Mouse (Mus musculus) cerebellum, postnatal 10 days (tissue): ENCODE data around the gene Sertad1.
"Not testable (repeated sequence)": the region's sequence is repeated elsewhere in the genome, so short reads cannot be mapped to it uniquely, and the experiment has no call there.

Experiments used
- DNase-seq, 2 experiments: peaks; one replicate each; pipeline ENCODE4 v3.0.0; 2021; ENCODE audit warnings: mixed read lengths in 2 of 2

Gene Sertad1

GRCm38 (mm10) chr7:27473835-27474489, 12.7 kb upstream of the Sertad1 start:
- DNase-seq: no peak

GRCm38 (mm10) chr7:27474490-27474954, 12.2 kb upstream of the Sertad1 start:
- DNase-seq: peak; percentile 99

DNA sequence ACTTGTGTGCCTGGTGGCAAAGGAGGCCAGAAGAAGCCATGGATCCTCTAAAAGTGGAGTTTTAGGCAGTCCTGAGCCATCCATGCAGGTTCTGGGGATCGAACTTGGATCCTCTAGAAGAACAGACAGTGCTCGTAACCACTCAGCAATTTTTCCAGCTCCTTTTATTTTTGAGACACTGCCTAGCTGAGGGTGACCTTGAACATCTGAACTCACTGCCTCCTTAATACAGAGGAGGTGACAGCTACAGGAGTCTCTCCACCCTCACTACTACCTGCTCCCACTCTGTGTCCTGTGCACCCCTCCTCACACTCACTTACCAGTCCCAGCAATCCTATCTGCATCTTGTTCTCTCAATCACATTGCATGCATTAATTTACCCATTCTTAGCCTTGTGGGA, 11.1 kb upstream of the Sertad1 start:
- DNase-seq: no peak

GRCm38 (mm10) chr7:27476098-27476635, 10.5 kb upstream of the Sertad1 start:
- no peak for DNase-seq

DNA sequence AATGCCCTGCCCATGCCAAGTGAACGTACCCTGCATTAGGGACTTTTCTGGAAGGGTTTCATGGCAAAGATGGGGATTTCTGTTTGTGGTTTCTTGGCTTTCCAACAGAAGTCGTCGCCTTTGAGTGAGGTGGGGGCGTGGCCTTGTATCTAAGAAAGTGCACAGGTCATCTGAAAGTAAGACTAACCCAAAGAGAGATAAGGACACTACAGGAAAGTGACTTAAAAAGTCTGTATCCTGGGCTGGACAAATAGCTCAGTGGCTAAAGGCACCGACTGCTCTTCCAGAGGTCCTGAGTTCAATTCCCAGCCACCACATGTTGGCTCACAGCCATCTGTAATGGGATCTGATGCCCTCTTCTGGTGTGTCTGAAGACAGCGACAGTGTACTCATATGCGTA, 8.1 kb upstream of the Sertad1 start:
- no peak for DNase-seq

- no peak for DNase-seq
Measured at GRCm38 (mm10) chr7:27479750-27480149, 7.0 kb upstream of the Sertad1 start.

GRCm38 (mm10) chr7:27480506-27480905, 6.2 kb upstream of the Sertad1 start:
- DNase-seq: no peak

DNA sequence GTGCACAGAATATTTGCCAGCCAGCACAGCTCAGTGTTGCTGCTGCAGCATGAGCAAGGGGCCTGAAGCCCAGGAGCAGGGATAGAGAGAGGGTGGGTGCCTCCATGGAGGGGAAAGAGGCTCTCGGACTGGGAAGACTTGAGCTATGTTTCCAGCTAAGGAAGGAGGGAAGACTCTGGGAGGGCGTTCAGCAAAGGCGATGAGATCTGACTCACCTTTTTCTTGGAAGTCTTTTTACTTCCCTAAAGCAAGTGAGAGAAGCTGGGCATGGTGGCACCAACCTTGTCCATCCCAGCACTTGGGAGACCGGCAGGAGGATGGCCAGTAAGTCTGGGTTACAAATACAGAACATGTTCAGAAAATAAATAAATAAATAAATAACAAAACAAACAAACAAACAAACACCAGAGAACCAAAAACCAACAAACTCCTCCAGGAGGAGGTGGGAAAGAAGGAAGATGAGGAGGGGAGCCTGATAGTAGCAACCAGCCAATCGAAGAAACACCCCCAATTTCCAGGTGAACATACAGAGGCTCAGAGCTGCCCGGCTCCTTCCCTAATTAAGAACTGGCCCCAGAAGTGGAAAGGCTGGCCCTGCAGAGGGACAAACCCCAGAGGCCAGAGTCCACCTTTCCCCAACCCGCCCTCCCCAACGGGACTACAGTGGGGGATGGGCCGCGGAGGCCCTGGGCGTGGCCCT, 5.6 kb upstream of the Sertad1 start:
- no peak for DNase-seq

DNA sequence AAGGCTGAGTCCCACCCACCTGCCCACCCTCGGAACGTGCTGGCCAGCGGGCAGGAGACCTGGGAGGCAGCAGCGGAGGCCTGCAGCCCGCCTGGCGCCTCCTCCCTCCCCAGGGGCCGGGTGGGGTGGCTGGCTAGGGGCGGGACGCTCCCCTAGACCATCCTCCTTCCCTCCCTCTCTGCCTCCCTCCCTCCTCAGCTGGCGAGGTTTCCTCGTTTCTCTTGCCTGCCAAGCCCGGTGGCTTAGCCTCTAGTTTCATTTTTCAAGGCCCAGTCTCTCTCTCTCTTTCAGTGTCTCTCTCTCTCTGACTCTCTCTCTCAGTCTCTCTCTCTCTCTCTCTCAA, 5.1 kb upstream of the Sertad1 start:
- peak; percentile 78 to 86 for DNase-seq

GRCm38 (mm10) chr7:27483860-27484259, 2.9 kb upstream of the Sertad1 start:
- no peak for DNase-seq

DNA sequence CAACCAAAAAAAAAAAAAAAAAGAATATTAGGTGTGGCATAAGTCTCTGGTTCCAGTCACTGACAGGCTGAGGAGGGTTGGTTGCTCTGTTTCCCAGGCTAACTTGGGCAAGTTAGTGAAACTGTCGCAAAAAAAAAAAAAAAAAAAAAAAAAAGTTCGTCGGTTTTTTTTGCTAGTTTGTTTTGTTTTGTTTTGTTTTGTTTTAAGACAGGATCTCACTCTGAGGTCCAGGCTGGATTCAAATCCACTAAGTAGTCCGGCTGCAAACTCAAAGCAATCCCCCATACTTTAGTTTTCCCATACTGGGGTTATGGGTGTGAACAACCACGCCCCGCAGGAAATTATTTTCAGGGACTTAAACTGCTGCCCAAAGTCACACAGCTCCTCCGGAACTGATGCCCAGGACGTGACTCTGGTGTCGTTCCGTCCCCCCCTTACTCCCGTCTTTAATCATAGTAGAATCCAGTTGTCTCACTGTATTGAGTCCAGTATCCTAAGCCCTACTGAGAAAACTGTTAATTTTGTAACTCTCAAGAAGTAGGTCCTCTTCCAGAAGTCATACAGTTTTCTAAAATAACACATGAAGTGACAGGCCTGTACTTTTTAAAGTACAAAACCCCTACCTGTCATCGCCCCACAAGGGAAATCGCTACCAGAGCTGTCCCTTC, 474 bp upstream of the Sertad1 start:
- DNase-seq: no peak

GRCm38 (mm10) chr7:27487740-27488268, 1.1 kb downstream of the Sertad1 start:
- DNase-seq: peak; percentile 68 to 69

DNA sequence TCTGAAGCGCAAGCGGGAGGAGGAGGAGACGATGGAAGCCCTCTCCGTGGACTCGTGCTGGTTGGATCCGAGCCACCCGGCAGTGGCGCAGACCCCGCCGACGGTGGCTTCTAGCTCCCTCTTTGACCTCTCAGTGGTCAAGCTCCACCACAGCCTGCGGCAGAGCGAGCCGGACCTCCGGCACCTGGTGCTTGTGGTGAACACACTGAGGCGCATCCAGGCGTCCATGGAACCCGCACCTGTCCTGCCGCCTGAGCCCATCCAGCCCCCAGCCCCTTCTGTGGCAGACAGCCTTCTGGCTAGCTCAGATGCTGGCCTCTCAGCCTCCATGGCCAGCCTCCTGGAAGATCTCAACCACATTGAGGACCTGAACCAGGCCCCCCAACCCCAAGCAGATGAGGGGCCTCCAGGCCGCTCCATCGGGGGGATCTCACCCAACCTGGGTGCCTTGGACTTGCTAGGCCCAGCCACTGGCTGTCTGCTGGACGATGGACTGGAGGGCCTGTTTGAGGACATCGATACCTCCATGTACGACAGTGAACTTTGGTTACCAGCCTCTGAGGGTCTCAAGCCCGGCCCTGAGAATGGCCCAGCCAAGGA, 2.7 kb downstream of the Sertad1 start:
- DNase-seq: peak; percentile 34 to 37

- no peak for DNase-seq
Measured at GRCm38 (mm10) chr7:27490227-27490542, 3.5 kb downstream of the Sertad1 start.

DNA sequence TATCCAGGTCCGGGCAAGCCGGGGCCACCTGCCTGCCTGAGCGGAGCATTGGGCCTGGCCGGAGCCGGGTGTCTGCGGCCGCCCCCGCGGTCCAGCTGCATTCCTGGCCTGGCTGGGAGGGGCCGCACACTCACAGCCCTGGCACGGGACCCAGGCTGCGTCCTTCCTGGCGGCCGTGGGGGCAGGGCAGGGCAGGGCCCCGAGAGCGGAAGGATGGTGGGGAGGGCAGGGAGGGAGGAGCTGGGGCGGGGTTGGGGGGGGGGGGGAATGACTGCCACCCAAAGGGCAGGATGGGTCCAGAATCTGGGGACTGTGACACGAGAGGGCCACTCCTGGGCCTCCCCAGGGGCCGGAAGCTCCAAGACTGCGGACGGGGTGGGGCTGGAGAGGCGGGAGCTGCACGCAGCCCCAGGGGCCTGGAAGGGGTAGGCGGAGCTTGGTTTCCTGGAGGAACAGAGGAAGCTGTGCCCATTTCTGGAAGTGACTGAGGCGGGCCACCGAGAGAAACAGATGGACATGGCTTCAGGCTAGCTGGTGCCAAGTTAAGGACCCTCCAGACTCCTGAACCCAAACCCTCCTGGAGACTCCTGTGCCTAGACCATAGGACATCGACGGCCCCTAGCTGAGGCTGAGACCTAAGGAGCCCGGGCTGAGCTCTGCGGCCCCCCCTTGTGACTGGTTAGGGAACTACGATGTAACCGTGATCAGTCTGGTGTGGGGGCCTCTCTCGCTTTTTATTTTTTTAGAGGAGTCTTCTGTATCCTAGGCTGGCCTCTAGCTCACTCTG, 4.0 kb downstream of the Sertad1 start:
- DNase-seq: peak; percentile 88 to 89

- DNase-seq: no peak
Measured at GRCm38 (mm10) chr7:27491856-27492255, 5.1 kb downstream of the Sertad1 start.

- no peak for DNase-seq
Measured at GRCm38 (mm10) chr7:27493022-27493421, 6.3 kb downstream of the Sertad1 start.

DNA sequence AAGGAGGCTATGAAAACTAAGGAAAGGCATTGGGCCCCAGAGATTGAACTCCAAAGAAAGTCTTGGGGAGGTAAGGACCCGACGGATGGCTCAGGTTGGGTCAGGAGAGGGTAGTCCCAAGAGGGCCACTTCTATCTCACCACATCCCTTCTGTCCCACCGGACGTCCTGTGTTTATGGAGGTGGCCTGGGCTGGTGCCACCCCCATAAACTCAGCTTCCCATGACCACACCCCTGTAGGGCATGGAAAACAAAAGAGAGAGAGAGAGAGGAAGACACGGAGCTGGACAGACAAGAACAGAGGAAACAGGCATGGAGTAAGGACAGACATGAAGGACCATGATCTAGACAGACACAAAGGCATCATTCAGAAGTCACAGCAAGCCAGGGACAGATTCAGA, 6.7 kb downstream of the Sertad1 start:
- no peak for DNase-seq

- not testable (repeated sequence) for DNase-seq
Measured at GRCm38 (mm10) chr7:27494659-27495367, 8.1 kb downstream of the Sertad1 start.

DNA sequence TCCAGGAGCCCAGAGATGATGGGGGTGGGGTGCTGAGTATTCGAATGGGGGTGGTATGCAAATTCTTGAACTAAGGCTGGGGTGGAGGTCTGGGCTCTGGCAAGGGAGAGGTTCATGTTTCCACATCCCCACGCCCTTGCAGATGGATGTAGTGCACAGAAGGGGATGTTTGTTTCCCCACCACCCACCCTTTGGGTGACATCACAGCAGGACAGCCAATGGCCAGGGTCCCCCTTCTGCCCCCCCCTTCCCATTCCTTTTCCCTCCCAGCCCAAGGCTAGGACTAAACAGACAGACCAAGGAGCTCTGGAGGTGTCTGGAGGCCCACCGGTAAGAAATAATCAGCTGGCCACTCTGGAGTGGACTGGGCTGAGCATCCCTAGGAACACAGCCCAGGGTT, 12.3 kb downstream of the Sertad1 start, which contains the start of gene Prx:
Gene Prx (plus strand): TSS at position 289 of the 400 bp plus-strand sequence.
- no peak for DNase-seq

- DNase-seq: no peak
Measured at GRCm38 (mm10) chr7:27501620-27502019, 14.9 kb downstream of the Sertad1 start.
